Mouse (Mus musculus): ENCODE data around the gene Popdc2.

Gene Popdc2

GRCm38 (mm10) chr16:38353642-38354041 is 8.4 kb upstream of the Popdc2 start:
- in situ Hi-C loops (cut with MboI, MseI), result loop anchor here (5.0 kb wide), 1 partner anchor 49 kb away; no protein-coding TSS in a partner anchor

GRCm38 (mm10) chr16:38354185-38354913 is 7.7 kb upstream of the Popdc2 start:
- in situ Hi-C loops (cut with MboI, MseI), result loop anchor here (5.0 kb wide), 1 partner anchor 48 kb away; no protein-coding TSS in a partner anchor

GRCm38 (mm10) chr16:38358256-38358812 is 3.7 kb upstream of the Popdc2 start:
- in situ Hi-C loops (cut with MboI, MseI), result no loop called here

DNA sequence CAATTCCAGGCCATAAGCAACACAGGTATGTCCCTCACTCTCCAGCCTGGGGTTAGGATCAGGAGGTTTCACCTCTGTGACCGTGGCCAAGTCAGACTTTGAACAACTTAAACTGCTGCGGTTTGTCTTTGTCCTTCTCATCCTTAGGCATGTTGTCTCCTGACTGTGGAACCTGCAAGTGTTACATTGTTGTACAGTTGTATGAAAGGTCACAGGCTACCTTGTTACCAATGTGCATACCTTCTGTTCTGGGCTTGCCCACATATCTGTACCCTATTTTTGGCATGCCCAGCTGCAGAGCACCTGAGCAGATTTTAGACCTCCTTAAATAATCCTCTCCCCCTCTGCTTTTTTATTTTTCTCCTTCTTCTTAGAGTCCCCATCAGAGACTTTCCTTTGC is 2.8 kb upstream of the Popdc2 start:
- in situ Hi-C loops (cut with MboI, MseI), result no loop called here

- in situ Hi-C loops (cut with MboI, MseI), result no loop called here
Observed at GRCm38 (mm10) chr16:38359857-38360256, 2.2 kb upstream of the Popdc2 start.

DNA sequence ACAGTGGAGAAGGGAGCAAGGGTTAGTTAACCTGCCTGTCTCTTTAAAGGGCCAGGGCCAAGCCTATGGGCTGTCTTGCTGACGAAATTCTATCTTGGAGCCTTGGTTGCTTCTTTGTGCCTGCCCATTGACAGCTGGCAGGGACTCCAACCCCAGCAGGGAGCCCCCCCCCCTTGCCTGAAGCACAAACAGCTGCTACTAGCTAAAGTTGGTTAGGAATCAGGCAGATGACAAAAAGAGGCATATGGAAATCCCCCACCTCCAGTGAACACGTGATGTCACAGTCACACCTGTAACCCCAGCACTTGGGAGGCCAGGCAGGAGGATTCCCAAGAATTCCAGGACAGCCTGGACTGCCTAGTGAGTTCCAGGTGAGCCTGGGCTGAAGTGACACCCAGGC is 1.7 kb upstream of the Popdc2 start:
- in situ Hi-C loops (cut with MboI, MseI), result no loop called here

DNA sequence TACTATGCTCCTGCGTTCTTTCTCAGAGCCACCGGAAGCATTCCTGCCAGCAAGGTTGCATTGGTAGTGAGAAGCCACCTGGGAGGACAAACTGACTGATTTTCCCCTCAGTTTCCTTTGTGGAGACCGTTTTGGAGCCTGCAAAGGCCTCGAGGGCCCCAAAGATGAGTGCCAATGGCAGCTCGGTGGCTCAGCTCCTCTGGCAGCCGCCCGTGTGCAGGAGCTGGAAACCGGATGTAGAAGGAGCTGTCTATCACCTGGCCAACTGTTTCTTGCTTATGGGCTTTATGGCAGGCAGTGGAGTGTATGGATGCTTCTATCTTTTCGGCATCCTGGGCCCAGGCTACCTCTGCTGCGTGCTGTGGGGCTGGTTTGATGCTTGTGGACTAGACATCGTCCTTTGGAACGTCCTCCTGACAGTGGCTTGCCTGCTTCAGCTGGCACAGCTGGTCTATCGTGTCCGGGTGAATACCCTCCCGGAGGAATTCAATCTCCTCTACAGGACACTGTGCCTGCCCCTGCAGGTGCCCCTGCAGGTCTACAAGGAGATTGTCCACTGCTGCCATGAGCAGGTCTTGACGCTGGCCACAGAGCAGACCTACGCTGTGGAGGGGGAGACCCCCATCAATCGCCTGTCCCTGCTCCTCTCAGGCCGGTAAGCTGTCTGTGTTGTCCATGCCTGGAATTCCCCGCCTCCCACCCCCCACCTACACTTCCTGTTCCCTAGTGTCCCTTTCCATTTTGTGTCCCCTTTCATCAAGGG is 665 bp downstream of the Popdc2 start:
- in situ Hi-C loops (cut with MboI, MseI), result no loop called here

DNA sequence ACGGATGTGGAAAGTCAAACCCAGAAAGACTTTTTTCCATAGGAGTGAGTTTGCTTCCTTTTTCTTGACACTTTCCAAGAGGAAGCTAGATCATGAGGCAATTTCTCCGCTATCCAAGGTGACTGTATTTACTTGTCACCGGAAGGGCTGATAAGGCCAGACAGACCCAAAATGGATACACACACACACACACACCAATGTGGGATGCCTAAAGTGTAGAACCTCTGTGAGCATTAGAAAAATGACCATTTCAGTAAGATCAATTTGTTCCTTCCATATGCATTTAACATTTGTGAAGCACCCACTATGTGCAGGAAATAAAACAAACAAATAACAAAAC is 1.2 kb downstream of the Popdc2 start:
- in situ Hi-C loops (cut with MboI, MseI), result no loop called here

- in situ Hi-C loops (cut with MboI, MseI), result no loop called here
Observed at GRCm38 (mm10) chr16:38363657-38364056, 1.6 kb downstream of the Popdc2 start.

DNA sequence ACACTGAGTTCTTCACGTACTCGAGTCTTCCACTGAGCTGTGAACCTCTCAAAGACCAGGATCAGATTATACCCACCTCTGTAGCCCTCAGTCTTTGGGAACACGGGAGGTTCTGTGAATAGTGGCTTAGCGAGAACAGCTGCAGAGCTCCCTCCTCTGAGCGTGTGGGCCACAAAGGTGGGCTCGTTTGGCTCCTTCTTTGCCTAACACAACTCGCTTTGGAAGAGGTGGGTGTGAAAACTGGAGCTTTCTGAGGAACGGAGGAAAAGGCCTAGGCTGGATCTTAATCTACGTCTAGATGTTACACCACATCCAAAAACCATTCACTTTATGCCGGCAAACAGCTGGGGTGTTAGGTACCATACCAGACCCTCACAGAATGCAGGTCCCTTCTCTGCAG is 3.4 kb downstream of the Popdc2 start:
- in situ Hi-C loops (cut with MboI, MseI), result no loop called here

GRCm38 (mm10) chr16:38366231-38366630 is 4.2 kb downstream of the Popdc2 start:
- in situ Hi-C loops (cut with MboI, MseI), result no loop called here

DNA sequence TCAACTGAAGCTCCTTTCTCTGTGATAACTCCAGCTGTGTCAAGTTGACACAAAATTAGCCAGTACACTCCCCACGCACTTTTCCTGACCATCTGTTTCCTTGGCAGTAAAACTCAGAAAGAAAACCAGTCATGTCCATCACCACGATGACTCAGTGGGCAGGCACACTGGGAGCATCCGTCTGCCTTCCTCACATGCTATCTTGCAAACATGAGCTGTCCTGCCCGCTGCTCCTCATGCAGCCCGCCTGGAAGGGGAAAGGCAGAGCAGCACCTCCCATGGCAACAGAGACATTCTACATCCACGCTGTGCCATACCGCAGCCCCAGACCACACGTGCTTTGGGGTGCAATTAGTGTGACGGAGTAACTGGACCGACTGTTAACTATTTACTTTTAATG is 6.3 kb downstream of the Popdc2 start:
- in situ Hi-C loops (cut with MboI, MseI), result no loop called here

- in situ Hi-C loops (cut with MboI, MseI), result no loop called here
Observed at GRCm38 (mm10) chr16:38369000-38369399, 7.0 kb downstream of the Popdc2 start.

- in situ Hi-C loops (cut with MboI, MseI), result no loop called here
Observed at GRCm38 (mm10) chr16:38369431-38369830, 7.4 kb downstream of the Popdc2 start.

DNA sequence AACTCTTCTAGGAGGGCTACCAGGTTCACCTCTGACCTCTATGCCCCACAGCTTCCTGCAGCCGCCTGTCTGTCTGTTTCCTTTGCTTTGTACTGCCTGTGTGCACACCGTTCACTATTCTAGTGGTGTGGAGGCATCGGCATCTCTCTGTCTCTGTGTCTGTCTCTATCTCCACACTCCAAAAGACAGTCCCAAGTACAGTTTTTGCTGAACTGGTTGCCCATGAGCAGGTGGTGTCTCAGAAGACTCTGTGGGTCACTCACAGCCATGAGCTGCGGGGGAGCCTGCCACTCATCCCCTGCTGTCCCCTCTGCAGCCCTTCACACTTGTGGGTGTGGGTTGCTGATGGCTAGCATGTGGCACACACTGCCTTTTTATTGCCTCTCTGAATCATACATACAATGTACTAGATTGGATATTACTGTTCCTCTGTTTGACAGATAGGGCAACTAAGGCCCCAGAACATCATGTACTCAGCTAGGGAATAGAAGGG is 8.0 kb downstream of the Popdc2 start:
- in situ Hi-C loops (cut with MboI, MseI), result no loop called here

DNA sequence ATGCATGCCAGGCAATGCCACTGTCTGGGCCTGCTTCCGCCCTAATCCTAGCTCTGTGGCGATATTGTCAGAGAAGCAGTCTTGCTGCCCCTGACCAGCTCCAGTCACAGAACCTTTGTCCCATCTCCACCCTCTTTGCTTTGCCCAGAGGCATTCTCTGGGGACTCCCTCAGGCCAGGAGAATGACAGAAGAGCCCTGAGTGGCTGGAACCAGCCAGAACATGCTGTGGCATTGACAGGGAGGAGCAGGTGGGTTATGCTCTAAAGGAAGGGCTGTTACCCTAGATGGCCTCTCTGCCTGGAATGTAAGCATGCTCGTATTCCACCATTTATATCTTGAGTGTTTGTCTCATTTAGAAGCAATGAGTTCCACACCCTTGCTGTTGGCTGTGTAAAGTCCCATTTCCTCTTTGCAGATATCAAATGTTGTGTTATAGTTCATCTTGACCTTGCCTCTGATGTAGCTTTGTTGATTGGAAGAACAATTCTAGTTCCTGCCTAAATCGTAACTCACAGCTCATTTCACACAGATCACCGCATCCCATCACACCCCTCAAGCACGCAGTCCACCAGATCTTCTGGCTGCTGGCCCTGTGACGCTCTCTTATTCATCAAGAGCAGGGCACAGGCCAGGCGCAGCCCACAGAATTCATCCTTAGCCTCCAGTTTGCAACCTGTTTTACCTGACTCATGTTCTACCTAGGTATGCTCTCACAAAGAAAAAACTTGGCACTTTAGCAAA is 8.8 kb downstream of the Popdc2 start:
- in situ Hi-C loops (cut with MboI, MseI), result no loop called here

DNA sequence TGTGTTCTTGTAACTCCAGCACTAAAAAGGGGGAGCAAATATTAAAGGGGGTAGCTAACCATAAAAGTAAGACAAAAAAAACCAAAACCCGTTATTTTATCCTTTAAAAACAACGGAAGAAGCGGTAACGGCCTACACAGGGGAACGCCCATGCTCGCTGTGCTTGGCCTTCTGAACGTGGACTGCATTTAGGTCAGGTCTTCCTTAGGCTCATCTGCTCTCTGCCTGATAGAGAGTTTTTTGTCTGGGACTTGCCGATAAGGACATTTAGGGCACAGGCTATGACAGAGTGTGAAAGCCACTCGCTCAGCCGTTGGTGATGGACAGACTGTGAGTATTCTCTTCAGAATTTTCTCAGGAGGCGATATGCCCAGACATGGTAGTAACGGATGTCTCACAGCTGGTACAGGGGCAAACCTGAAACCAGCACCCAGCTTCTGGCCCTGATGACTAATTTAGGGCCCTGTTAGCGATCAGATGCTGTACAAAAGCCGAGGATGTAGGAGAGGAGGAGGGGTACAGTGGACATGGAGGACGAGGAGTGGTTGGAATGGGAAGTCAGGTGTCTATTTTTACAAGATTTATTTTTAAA is 9.8 kb downstream of the Popdc2 start:
- in situ Hi-C loops (cut with MboI, MseI), result no loop called here

GRCm38 (mm10) chr16:38372876-38373275 is 10.9 kb downstream of the Popdc2 start:
- in situ Hi-C loops (cut with MboI, MseI), result no loop called here

DNA sequence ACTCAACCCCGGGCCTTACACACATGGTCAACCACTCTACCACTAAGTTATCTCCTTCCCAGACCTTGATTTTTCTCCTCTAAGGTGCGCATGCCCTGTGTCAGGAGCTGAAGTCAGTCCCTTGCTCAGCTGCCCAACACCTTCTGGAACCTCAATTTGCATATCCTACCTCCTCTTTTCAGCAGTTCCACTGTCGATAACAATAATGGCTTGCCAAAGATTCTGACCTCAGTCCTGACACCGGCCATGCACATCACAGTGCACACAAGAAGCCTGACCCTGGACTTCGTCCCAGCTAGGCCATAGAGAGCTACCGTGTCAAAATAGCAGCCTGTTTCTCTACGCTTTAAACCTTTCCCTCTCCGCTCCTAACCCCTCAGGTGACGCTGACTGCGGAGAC is 11.4 kb downstream of the Popdc2 start:
- in situ Hi-C loops (cut with MboI, MseI), result no loop called here

DNA sequence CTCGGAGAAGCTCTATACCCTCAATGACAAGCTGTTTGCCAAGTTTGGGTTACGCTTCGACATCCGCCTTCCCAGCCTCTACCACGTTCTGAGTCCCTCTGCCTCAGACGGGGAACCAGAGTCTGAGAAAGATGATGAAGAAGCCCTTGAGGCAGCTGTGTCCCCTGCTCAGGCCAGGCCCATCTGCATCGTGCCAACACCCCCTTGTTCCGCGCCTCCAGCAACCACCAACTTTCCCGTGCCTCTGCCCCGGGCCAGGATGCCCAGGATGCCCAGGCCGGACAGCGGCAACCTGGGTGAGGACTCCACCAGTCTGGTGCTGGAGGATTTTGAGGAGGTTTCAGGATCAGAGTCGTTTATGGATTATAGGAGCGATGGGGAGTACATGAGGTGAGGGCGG is 11.9 kb downstream of the Popdc2 start:
- in situ Hi-C loops (cut with MboI, MseI), result no loop called here

DNA sequence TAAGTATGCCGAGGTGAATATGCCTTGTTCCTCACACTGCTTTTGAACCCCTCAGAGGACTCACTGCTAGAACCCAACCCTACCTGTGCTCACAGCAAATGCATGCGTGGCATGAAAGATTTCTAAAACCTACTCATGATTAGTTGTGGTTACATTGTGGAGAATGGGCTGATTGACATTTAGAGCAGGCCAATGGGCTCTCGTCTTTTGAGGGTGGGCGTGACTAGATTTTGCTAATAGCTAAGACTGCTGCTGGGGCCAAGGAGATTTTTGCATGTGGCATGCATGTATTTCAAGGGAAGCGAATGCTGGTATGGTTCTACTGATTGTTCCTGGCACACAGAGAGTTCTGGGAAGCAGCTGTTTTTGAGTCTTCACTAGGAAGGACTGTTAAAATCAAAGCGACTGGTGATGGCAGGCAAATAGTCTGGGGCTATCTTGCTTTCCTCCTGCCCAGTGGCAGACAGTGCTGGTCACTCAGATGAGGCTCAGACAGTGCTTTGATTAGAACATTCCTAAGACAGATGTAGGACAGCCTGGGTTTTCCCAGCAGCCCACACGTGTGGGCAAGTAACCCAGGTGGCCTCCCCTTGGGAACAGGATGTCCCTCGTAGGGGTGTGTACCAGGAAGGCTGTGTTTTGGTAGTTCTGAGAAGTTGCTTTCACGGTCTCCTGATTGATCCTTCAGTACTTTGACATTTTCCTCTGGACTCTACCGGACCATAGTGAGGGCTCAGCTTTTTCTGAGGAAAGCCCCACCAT is 12.6 kb downstream of the Popdc2 start:
- in situ Hi-C loops (cut with MboI, MseI), result no loop called here

Data from regulatory T cell (primary cell).